Mouse (Mus musculus): ENCODE measurements around the gene Polr2c. TPM values are rescaled to one million over a fixed set of nuclear protein-coding genes. Genes with fewer than 3 reads are reported as not detected.
A peak's percentile ranks its signal among the peaks of the same experiment; 100 is the strongest.

Polr2c gene
- polyA plus RNA-seq, 1 experiment from 2014 or later = 128 TPM

- H3K4me3 ChIP-seq (replicated peaks; ENCODE audit: low read length) = no peak overlapping the region
- H3K27me3 ChIP-seq (ENCODE audit: control insufficient read depth, insufficient read depth, low read length) = no peaks in the 10 kb centered on the region
- 24% methylated on average over 2 of the region's 2 CpGs for WGBS
- ATAC-seq (ENCODE audit: insufficient read depth, low FRiP score) = peak; percentile 61; the same call in 1 of the 2 replicates
- H3K9me3 ChIP-seq (replicated peaks; ENCODE audit: control insufficient read depth, low read length) = no peaks in the 10 kb centered on the region
- H3K9ac ChIP-seq (ENCODE audit: low read length) = no peak overlapping the region
- no peak overlapping the region for H3K27ac ChIP-seq (ENCODE audit: low read length)
- H3K36me3 ChIP-seq (ENCODE audit: control insufficient read depth, insufficient read depth, low read length) = no peaks in the 10 kb centered on the region
- H3K4me1 ChIP-seq (ENCODE audit: control insufficient read depth, insufficient read depth, low read length) = no peaks in the 10 kb centered on the region
- no peak overlapping the region for H3K4me2 ChIP-seq (ENCODE audit: low read depth, low read length)
These were observed 35.7 kb downstream of the Polr2c start for GRCm38 (mm10) chr8:94892917-94893316.

GRCm38 (mm10) chr8:94899262-94899661 lies 42.0 kb downstream of the Polr2c start:
- H3K27me3 ChIP-seq (ENCODE audit: control insufficient read depth, insufficient read depth, low read length) = no peaks in the 10 kb centered on the region
- 23% methylated on average over 11 of the region's 11 CpGs for WGBS
- H3K4me1 ChIP-seq (ENCODE audit: control insufficient read depth, insufficient read depth, low read length) = peaks cover 19% of the 10 kb centered on the region
- peak overlapping the region; percentile 30 for H3K4me3 ChIP-seq (replicated peaks; ENCODE audit: low read length)
- peak overlapping the region; percentile 57 for H3K9ac ChIP-seq (ENCODE audit: low read length)
- peak; percentile 89 for ATAC-seq (ENCODE audit: insufficient read depth, low FRiP score)
- no peaks in the 10 kb centered on the region for H3K36me3 ChIP-seq (ENCODE audit: control insufficient read depth, insufficient read depth, low read length)
- H3K27ac ChIP-seq (ENCODE audit: low read length) = peak overlapping the region; percentile 34; the same call in 1 of the 2 replicates
- no peaks in the 10 kb centered on the region for H3K9me3 ChIP-seq (replicated peaks; ENCODE audit: control insufficient read depth, low read length)
- H3K4me2 ChIP-seq (ENCODE audit: low read depth, low read length) = peak overlapping the region; percentile 50

GRCm38 (mm10) chr8:94900617-94901016 lies 43.4 kb downstream of the Polr2c start:
- Histone ChIP-seq H3K9ac (ENCODE audit: low read length) (no peak overlapping the region), H3K9me3 (replicated peaks; ENCODE audit: control insufficient read depth, low read length) (no peaks in the 10 kb centered on the region), H3K4me2 (ENCODE audit: low read depth, low read length) (no peak overlapping the region), H3K36me3 (ENCODE audit: control insufficient read depth, insufficient read depth, low read length) (no peaks in the 10 kb centered on the region), H3K4me1 (ENCODE audit: control insufficient read depth, insufficient read depth, low read length) (peaks cover 26% of the 10 kb centered on the region), H3K27ac (ENCODE audit: low read length) (peak overlapping the region; percentile 2; the same call in 1 of the 2 replicates), H3K4me3 (replicated peaks; ENCODE audit: low read length) (no peak overlapping the region), H3K27me3 (ENCODE audit: control insufficient read depth, insufficient read depth, low read length) (no peaks in the 10 kb centered on the region)
- WGBS = 26% methylated on average over 6 of the region's 6 CpGs
- ATAC-seq (ENCODE audit: insufficient read depth, low FRiP score) = no peak

GRCm38 (mm10) chr8:94901031-94901430 lies 43.8 kb downstream of the Polr2c start:
- peaks cover 26% of the 10 kb centered on the region for H3K4me1 ChIP-seq (ENCODE audit: control insufficient read depth, insufficient read depth, low read length)
- no peak overlapping the region for H3K9ac ChIP-seq (ENCODE audit: low read length)
- H3K27ac ChIP-seq (ENCODE audit: low read length) = peak overlapping the region; percentile 2; the same call in 1 of the 2 replicates
- H3K36me3 ChIP-seq (ENCODE audit: control insufficient read depth, insufficient read depth, low read length) = no peaks in the 10 kb centered on the region
- H3K4me2 ChIP-seq (ENCODE audit: low read depth, low read length) = no peak overlapping the region
- H3K9me3 ChIP-seq (replicated peaks; ENCODE audit: control insufficient read depth, low read length) = no peaks in the 10 kb centered on the region
- no peaks in the 10 kb centered on the region for H3K27me3 ChIP-seq (ENCODE audit: control insufficient read depth, insufficient read depth, low read length)
- no peak for ATAC-seq (ENCODE audit: insufficient read depth, low FRiP score)
- no peak overlapping the region for H3K4me3 ChIP-seq (replicated peaks; ENCODE audit: low read length)
- WGBS = 19% methylated on average over 5 of the region's 5 CpGs

- H3K4me3 ChIP-seq (replicated peaks; ENCODE audit: low read length) = no peak overlapping the region
- ATAC-seq (ENCODE audit: insufficient read depth, low FRiP score) = peak; percentile 31; the same call in 1 of the 2 replicates
- H3K4me2 ChIP-seq (ENCODE audit: low read depth, low read length) = no peak overlapping the region
- H3K4me1 ChIP-seq (ENCODE audit: control insufficient read depth, insufficient read depth, low read length) = peaks cover 25% of the 10 kb centered on the region
- H3K36me3 ChIP-seq (ENCODE audit: control insufficient read depth, insufficient read depth, low read length) = no peaks in the 10 kb centered on the region
- no peak overlapping the region for H3K9ac ChIP-seq (ENCODE audit: low read length)
- no peak overlapping the region; the same call in 1 of the 2 replicates for H3K27ac ChIP-seq (ENCODE audit: low read length)
- H3K9me3 ChIP-seq (replicated peaks; ENCODE audit: control insufficient read depth, low read length) = no peaks in the 10 kb centered on the region
- H3K27me3 ChIP-seq (ENCODE audit: control insufficient read depth, insufficient read depth, low read length) = no peaks in the 10 kb centered on the region
- 52% methylated on average over 12 of the region's 12 CpGs for WGBS
These were observed 46.5 kb downstream of the Polr2c start for GRCm38 (mm10) chr8:94903709-94904108.

GRCm38 (mm10) chr8:94904450-94905175 lies 47.4 kb downstream of the Polr2c start:
- Histone ChIP-seq H3K4me1 (ENCODE audit: control insufficient read depth, insufficient read depth, low read length) (peaks cover 17% of the 10 kb centered on the region; the same call in 1 of the 2 replicates), H3K4me2 (ENCODE audit: low read depth, low read length) (no peak overlapping the region)

GRCm38 (mm10) chr8:94907591-94908300 lies 50.5 kb downstream of the Polr2c start:
- H3K27ac ChIP-seq (ENCODE audit: low read length) = peak overlapping the region; percentile 15; the same call in 1 of the 2 replicates
- no peak overlapping the region for H3K4me3 ChIP-seq (replicated peaks; ENCODE audit: low read length)
- H3K9ac ChIP-seq (ENCODE audit: low read length) = no peak overlapping the region
- no peaks in the 10 kb centered on the region for H3K27me3 ChIP-seq (ENCODE audit: control insufficient read depth, insufficient read depth, low read length)
- ATAC-seq (ENCODE audit: insufficient read depth, low FRiP score) = no peak
- H3K9me3 ChIP-seq (replicated peaks; ENCODE audit: control insufficient read depth, low read length) = no peaks in the 10 kb centered on the region
- no peak overlapping the region for H3K4me2 ChIP-seq (ENCODE audit: low read depth, low read length)
- 0 out of 2 replicates have a peak, but pooled peaks cover 3% of the 10 kb centered on the region for H3K36me3 ChIP-seq (ENCODE audit: control insufficient read depth, insufficient read depth, low read length)
- H3K4me1 ChIP-seq (ENCODE audit: control insufficient read depth, insufficient read depth, low read length) = peaks cover 8% of the 10 kb centered on the region; the same call in 1 of the 2 replicates
- 79% methylated on average over 18 of the region's 18 CpGs for WGBS

More at GRCm38 (mm10) chr8:94904450-94905175, 47.4 kb downstream of the Polr2c start:
- Histone ChIP-seq H3K27me3 (ENCODE audit: control insufficient read depth, insufficient read depth, low read length) (no peaks in the 10 kb centered on the region), H3K27ac (ENCODE audit: low read length) (peak overlapping the region; percentile 68; the same call in 1 of the 2 replicates), H3K9me3 (replicated peaks; ENCODE audit: control insufficient read depth, low read length) (no peaks in the 10 kb centered on the region), H3K9ac (ENCODE audit: low read length) (0 out of 2 replicates have a peak overlapping the region, but pooled peaks have one; percentile 26), H3K4me3 (replicated peaks; ENCODE audit: low read length) (no peak overlapping the region), H3K36me3 (ENCODE audit: control insufficient read depth, insufficient read depth, low read length) (no peaks in the 10 kb centered on the region)
- 57% methylated on average over 12 of the region's 12 CpGs for WGBS
- ATAC-seq (ENCODE audit: insufficient read depth, low FRiP score) = peak; percentile 42; the same call in 1 of the 2 replicates

- ATAC-seq (ENCODE audit: insufficient read depth, low FRiP score) = no peak
- Histone ChIP-seq H3K27ac (ENCODE audit: low read length) (no peak overlapping the region), H3K9me3 (replicated peaks; ENCODE audit: control insufficient read depth, low read length) (no peaks in the 10 kb centered on the region), H3K36me3 (ENCODE audit: control insufficient read depth, insufficient read depth, low read length) (0 out of 2 replicates have a peak, but pooled peaks cover 6% of the 10 kb centered on the region), H3K4me2 (ENCODE audit: low read depth, low read length) (no peak overlapping the region), H3K9ac (ENCODE audit: low read length) (0 out of 2 replicates have a peak overlapping the region, but pooled peaks have one; percentile 2), H3K4me3 (replicated peaks; ENCODE audit: low read length) (no peak overlapping the region), H3K4me1 (ENCODE audit: control insufficient read depth, insufficient read depth, low read length) (peaks cover 17% of the 10 kb centered on the region), H3K27me3 (ENCODE audit: control insufficient read depth, insufficient read depth, low read length) (no peaks in the 10 kb centered on the region)
- 16% methylated on average over 4 of the region's 4 CpGs for WGBS
These were observed 51.6 kb downstream of the Polr2c start for GRCm38 (mm10) chr8:94908847-94909246.

Data from stomach, embryonic 16.5 days (tissue).